Mouse (Mus musculus) myocyte (in vitro differentiated cells): ENCODE data around the gene Slc29a2. TPM values are rescaled to one million over a fixed set of nuclear protein-coding genes. Genes with fewer than 3 reads are reported as not detected.
A peak's percentile ranks its signal among the peaks of the same experiment; 100 is the strongest.

Experiments
- H3K27me3 ChIP-seq: one replicate; pipeline ENCODE4 v1.6.1; 2011; ENCODE audit not compliant: control insufficient read depth, insufficient read depth, insufficient read length
- H3K36me3 ChIP-seq: one replicate; pipeline ENCODE4 v1.6.1; 2011; ENCODE audit not compliant: control insufficient read depth, insufficient read depth
- H3K4me2 ChIP-seq: one replicate; pipeline ENCODE4 v1.6.1; 2011; ENCODE audit warnings: low read depth, control low read depth
- H3K4me3 ChIP-seq: one replicate; pipeline ENCODE4 v1.5.1; 2011; ENCODE audit warnings: mild to moderate bottlenecking, control low read depth, moderate library complexity
- H3K79me2 ChIP-seq: one replicate; pipeline ENCODE4 v1.6.1; 2011; ENCODE audit not compliant: control insufficient read depth, insufficient read depth
- H3ac ChIP-seq: one replicate; pipeline ENCODE4 v1.6.1; 2011; ENCODE audit not compliant: control insufficient read depth, insufficient read length
- CEBPB ChIP-seq: IDR thresholded peaks from 2 replicates; pipeline ENCODE4 v1.6.1; 2011; ENCODE audit warnings: mild to moderate bottlenecking, moderate library complexity; ENCODE audit not compliant: poor library complexity, insufficient read depth, severe bottlenecking
- E2F4 ChIP-seq: IDR thresholded peaks from one replicate; pipeline ENCODE4 v1.6.1; 2011; ENCODE audit warnings: mild to moderate bottlenecking, control low read depth, moderate library complexity; ENCODE audit not compliant: insufficient read depth
- MAX ChIP-seq: IDR thresholded peaks from one replicate; pipeline ENCODE4 v1.6.1; 2011; ENCODE audit warnings: low read depth, mild to moderate bottlenecking, control low read depth
- MYOD1 ChIP-seq, 3 experiments: IDR thresholded peaks; one replicate each; pipeline ENCODE4 v1.6.1; 2011; ENCODE audit warnings: control low read depth in 2 of 3, low read depth in 2 of 3, mild to moderate bottlenecking in 2 of 3, moderate library complexity in 1 of 3; ENCODE audit not compliant: insufficient read length in 2 of 3, control insufficient read depth in 1 of 3
- MYOG ChIP-seq, 3 experiments: IDR thresholded peaks; one replicate each; pipeline ENCODE4 v1.6.1; 2011; ENCODE audit warnings: control low read depth in 2 of 3, low read depth in 2 of 3, mild to moderate bottlenecking in 2 of 3; ENCODE audit not compliant: insufficient read length in 2 of 3, control insufficient read depth in 1 of 3, insufficient read depth in 1 of 3
- POLR2A ChIP-seq: IDR thresholded peaks from one replicate; pipeline ENCODE4 v1.6.1; 2011; ENCODE audit warnings: low read depth, mild to moderate bottlenecking, control low read depth, moderate library complexity; ENCODE audit not compliant: insufficient read length
- POLR2AphosphoS2 ChIP-seq: IDR thresholded peaks from one replicate; pipeline ENCODE4 v1.6.1; 2011; ENCODE audit warnings: low read depth, control low read depth; ENCODE audit not compliant: insufficient read length
- REST ChIP-seq: IDR thresholded peaks from one replicate; pipeline ENCODE4 v1.6.1; 2011; ENCODE audit warnings: mild to moderate bottlenecking, control low read depth, moderate library complexity; ENCODE audit not compliant: insufficient read depth, insufficient read length
- SRF ChIP-seq: IDR thresholded peaks from one replicate; pipeline ENCODE4 v1.6.1; 2011; ENCODE audit warnings: low read depth; ENCODE audit not compliant: control insufficient read depth, insufficient read length
- TCF12 ChIP-seq: IDR thresholded peaks from one replicate; pipeline ENCODE4 v1.6.1; 2011; ENCODE audit warnings: mild to moderate bottlenecking, control low read depth; ENCODE audit not compliant: poor library complexity, insufficient read depth, severe bottlenecking
- TCF3 ChIP-seq: IDR thresholded peaks from one replicate; pipeline ENCODE4 v1.6.1; 2011; ENCODE audit warnings: low read depth, control low read depth; ENCODE audit not compliant: insufficient read length
- USF1 ChIP-seq: IDR thresholded peaks from one replicate; pipeline ENCODE4 v1.6.1; 2011; ENCODE audit warnings: low read depth, mild to moderate bottlenecking, control low read depth, moderate library complexity
- polyA plus RNA-seq: library from polyadenylated mRNA; unstranded; fragments of >200 nt; fragmentation: generic; extraction: Trizol; gene quantifications from one replicate; pipeline ENCODE4 v1.2.1, GENCODE M21; 2012; ENCODE audit warnings: missing spikeins

Slc29a2 gene
- polyA plus RNA-seq, 1 experiment = 8.7 TPM

DNA sequence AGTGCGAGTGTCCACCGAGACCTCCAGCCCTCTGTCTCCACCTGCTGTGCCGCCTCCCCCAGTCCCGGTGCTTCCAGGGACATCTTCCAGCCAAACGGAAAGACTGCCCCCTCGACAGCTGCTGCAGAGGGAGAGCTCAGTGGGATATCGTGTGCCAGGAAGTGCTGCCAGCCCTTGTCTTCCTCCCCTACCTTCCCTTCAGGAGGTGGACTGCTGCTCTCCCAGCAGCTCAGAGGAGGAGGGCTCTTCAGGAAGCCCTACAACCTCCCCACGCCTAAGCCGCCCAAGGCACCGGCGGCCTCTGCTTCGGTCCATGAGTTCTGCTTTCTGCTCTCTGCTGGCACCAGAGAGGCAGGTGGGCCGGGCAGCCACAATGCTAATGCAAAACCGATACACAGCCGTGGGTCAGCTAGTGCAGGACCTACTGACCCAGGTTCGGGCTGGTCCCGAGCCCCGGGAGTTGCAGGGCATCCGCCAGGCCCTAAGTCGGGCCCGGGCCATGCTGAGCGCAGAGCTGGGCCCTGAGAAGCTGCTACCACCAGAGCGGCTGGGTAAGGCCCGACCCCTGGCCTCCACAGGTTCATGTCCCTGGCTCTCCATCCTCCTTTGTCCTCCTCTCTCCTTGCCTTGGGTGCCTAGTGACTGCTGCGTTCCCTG is 28.6 kb downstream of the Slc29a2 start:
- H3K27me3 ChIP-seq = no peaks in the 10 kb centered on the region
- H3K4me3 ChIP-seq = peak overlapping the region; percentile 95
- H3ac ChIP-seq = peak overlapping the region; percentile 74
- H3K4me2 ChIP-seq = peak overlapping the region; percentile 78
- H3K36me3 ChIP-seq = peaks cover 32% of the 10 kb centered on the region
- H3K79me2 ChIP-seq = peaks cover 35% of the 10 kb centered on the region
- TF ChIP-seq POLR2A (peak; percentile 42), POLR2AphosphoS2 (peak; percentile 75), MYOD1 (IDR thresholded peaks at IDR 0.05; ENCODE audit: control insufficient read depth in 1 of 3, insufficient read length in 2 of 3, low read depth in 2 of 3) (peak in 2 of 3 experiments; percentile 92 to 94), CEBPB (no peak), E2F4 (no peak), TCF12 (peak; percentile 20), MYOG (IDR thresholded peaks at IDR 0.05; ENCODE audit: control insufficient read depth in 1 of 3, insufficient read depth in 1 of 3, insufficient read length in 2 of 3, low read depth in 2 of 3) (peak; percentile 60 to 97 (median 90))

DNA sequence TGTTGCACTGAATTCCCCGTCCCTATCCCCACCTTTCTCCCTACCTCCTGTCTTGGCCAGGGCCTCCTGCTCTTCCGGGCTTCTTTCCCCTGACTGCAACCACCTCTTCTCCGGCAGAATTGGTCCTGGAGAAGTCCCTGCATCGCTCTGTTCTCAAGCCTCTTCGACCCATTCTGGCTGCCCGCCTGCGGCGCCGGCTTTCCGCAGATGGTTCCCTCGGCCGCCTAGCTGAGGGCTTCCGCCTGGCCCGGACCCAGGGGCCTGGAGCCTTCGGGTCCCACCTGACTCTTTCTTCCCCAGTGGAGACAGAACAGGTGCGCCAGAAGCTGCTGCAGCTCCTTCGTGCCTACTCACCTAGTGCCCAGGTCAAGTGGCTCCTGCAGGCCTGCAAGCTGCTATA is 29.2 kb downstream of the Slc29a2 start:
- no peaks in the 10 kb centered on the region for H3K27me3 ChIP-seq
- H3K4me2 ChIP-seq = peak overlapping the region; percentile 78
- peak overlapping the region; percentile 95 for H3K4me3 ChIP-seq
- H3K79me2 ChIP-seq = peaks cover 35% of the 10 kb centered on the region
- TF ChIP-seq CEBPB (no peak), REST (no peak), USF1 (no peak), SRF (no peak), TCF3 (no peak), POLR2AphosphoS2 (no peak), TCF12 (no peak), MYOD1 (IDR thresholded peaks at IDR 0.05; ENCODE audit: control insufficient read depth in 1 of 3, insufficient read length in 2 of 3, low read depth in 2 of 3) (no peak), POLR2A (no peak), MYOG (IDR thresholded peaks at IDR 0.05; ENCODE audit: control insufficient read depth in 1 of 3, insufficient read depth in 1 of 3, insufficient read length in 2 of 3, low read depth in 2 of 3) (no peak), MAX (no peak), E2F4 (no peak)
- H3K36me3 ChIP-seq = peaks cover 32% of the 10 kb centered on the region
- peak overlapping the region; percentile 74 for H3ac ChIP-seq

DNA sequence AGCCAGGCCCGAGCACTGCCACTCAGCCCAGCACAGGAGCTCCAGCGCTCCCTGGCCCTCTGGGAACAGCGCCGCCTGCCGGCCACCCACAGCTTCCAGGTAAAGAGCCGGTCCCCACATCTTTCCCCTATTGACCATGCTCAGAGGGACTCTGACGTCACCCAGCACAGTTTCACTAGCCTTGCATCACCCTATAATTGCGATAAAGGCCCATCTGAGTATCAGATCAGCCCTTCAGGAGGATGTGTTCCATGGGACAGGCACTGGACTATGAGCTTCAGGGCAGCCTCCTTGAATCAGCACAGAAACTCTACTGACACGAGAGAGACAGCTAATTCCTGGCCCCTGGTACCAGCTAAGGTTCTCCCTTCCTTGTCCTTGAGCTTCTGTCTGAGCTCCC is 30.2 kb downstream of the Slc29a2 start:
- Histone ChIP-seq H3ac (no peak overlapping the region), H3K79me2 (peaks cover 35% of the 10 kb centered on the region), H3K4me3 (peak overlapping the region; percentile 95), H3K4me2 (peak overlapping the region; percentile 78), H3K36me3 (peaks cover 32% of the 10 kb centered on the region), H3K27me3 (no peaks in the 10 kb centered on the region)
- TF ChIP-seq CEBPB (peak; percentile 99), POLR2A (peak; percentile 71), POLR2AphosphoS2 (peak; percentile 79), MAX (no peak), TCF3 (no peak)

DNA sequence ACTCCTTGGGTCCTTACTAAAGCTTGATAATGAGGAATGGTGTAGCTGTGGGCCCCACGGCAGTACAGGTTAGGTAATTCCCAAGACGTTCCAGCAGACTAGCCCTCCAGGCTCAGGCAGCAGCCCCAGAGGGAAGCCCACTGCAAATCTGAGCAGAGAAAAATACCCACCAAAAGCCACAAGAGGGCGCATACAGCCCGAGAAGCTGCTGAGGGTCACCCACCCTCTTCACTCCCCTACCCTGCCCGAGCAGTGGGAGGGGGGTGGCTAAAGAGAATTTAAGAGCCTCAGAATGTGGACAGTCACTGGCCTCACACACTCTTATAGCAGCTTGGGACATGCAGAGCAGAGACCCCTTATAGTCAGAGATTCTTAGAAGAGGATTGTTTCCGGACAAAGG is 32.6 kb downstream of the Slc29a2 start:
- peaks cover 28% of the 10 kb centered on the region for H3K79me2 ChIP-seq
- peaks cover 32% of the 10 kb centered on the region for H3K36me3 ChIP-seq
- TF ChIP-seq MAX (no peak), TCF3 (no peak), POLR2AphosphoS2 (peak; percentile 50), MYOD1 (IDR thresholded peaks at IDR 0.05; ENCODE audit: control insufficient read depth in 1 of 3, insufficient read length in 2 of 3, low read depth in 2 of 3) (no peak)
- peak overlapping the region; percentile 19 for H3K4me2 ChIP-seq
- H3ac ChIP-seq = no peak overlapping the region
- no peak overlapping the region for H3K4me3 ChIP-seq
- no peaks in the 10 kb centered on the region for H3K27me3 ChIP-seq

DNA sequence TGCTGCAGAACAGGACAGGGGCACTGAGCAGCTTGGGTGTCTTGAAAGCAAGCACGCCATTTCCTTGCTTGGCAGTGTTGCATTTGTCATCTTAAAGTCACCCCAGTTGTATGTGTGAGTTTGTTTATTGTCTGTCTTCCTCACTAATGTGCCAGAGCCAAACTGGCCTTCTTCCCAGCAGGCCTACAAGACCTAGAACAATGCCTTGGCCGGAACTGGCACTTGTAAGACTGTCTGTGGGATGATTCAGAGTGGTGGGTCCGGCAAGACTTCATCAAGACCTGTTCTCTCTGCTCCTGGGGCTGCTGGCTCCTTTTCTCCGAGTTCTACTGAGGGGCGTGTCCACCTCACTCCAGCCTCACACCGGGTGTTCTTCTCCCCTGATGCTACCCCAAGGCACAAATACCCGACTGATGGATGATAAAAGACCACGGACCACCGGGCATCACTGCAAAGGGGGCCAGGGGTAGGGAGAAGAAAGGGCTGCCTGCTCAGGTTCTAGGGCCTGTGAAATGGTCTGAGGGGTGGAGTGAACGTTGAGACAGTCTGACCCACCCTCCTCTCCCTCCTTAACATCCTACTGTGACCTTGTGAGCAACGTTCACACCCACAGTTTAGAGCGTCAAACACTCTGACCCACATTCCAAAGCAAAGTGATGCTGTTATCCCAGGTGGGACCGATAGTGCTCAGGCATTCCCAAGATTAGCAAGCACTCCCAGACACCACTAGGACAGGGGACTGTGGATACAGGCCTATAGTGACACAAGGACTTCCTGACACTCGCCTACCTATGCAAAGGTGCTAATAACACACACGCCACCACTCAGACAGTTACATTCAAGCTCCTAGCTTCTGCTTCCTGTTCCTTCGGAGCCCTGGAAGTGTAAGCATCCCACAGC is 34.5 kb downstream of the Slc29a2 start:
- Histone ChIP-seq H3K27me3 (no peaks in the 10 kb centered on the region), H3K79me2 (peaks cover 10% of the 10 kb centered on the region), H3ac (no peak overlapping the region), H3K4me3 (no peak overlapping the region), H3K36me3 (peaks cover 31% of the 10 kb centered on the region), H3K4me2 (peak overlapping the region; percentile 45)
- TF ChIP-seq REST (no peak), MYOG (IDR thresholded peaks at IDR 0.05; ENCODE audit: control insufficient read depth in 1 of 3, insufficient read depth in 1 of 3, insufficient read length in 2 of 3, low read depth in 2 of 3) (no peak), POLR2AphosphoS2 (peak; percentile 84), E2F4 (no peak), USF1 (no peak), MAX (no peak), SRF (no peak), POLR2A (peak; percentile 49), TCF12 (no peak), MYOD1 (IDR thresholded peaks at IDR 0.05; ENCODE audit: control insufficient read depth in 1 of 3, insufficient read length in 2 of 3, low read depth in 2 of 3) (no peak)
